Mouse (Mus musculus): ENCODE measurements around the gene 3110040N11Rik. TPM values are rescaled to one million over a fixed set of nuclear protein-coding genes. Genes with fewer than 3 reads are reported as not detected.

3110040N11Rik gene
- polyA plus RNA-seq, 1 experiment from 2014 or later: 58.4 TPM

DNA sequence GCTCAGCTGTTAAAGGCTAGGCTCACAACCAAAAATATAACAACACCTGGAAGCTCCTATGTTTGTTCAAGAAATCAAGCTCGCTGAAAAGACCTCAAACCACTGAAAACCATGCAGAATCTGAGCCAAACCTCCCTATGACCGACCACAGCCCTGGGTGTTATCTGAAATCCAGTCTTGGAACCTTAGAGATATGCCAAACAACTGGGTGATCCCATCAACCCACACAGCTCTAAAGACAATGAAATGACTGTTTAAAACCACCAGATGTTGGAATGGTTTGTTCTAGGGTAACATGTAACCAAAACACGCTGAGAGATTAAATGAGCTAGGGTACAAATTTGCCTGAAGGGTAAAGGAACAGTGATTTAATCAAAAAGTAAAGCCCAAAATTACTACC, 35.6 kb upstream of the 3110040N11Rik start:
- ATAC-seq (ENCODE audit: insufficient number of reproducible peaks, low FRiP score, low TSS enrichment, low read depth) (no peak), DNase-seq (ENCODE audit: low spot score) (no peak)
- Histone ChIP-seq H3K4me3 (ENCODE audit: low read depth, low read length) (no peak overlapping the region), H3K4me1 (ENCODE audit: control insufficient read depth, insufficient read depth, low read length) (0 out of 2 replicates have a peak, but pooled peaks cover 9% of the 10 kb centered on the region), H3K4me2 (ENCODE audit: low read depth, severe bottlenecking) (no peak overlapping the region), H3K27ac (replicated peaks; ENCODE audit: low read depth, low read length) (no peak overlapping the region), H3K9ac (ENCODE audit: low read length) (no peak overlapping the region), H3K9me3 (ENCODE audit: control insufficient read depth, low read length) (no peaks in the 10 kb centered on the region), H3K27me3 (ENCODE audit: control insufficient read depth, insufficient read depth, low read length) (no peaks in the 10 kb centered on the region), H3K36me3 (ENCODE audit: control insufficient read depth, insufficient read depth, low read length) (no peaks in the 10 kb centered on the region)
- WGBS: 80% methylated on average over 3 of the region's 3 CpGs

DNA sequence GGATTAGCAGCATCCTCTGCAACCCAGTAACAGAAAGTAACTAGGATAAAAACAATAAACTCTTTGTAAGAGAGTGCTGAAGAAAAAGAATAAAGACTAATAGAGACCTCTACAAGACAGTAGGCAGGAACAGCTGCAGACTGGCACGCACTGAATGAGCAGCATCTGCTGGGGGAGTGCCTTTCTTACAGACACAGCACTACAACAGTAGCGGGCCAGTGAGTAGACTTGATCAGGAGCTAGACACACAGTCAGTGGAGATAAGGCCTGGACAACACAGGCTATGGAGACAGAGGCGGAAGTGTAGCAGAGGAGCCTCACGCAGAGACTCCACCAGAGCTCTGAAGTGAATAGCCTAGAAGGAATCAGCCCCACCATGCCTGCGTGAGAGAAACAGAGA, 16.8 kb upstream of the 3110040N11Rik start:
- H3K27ac ChIP-seq (replicated peaks; ENCODE audit: low read depth, low read length): no peak overlapping the region

DNA sequence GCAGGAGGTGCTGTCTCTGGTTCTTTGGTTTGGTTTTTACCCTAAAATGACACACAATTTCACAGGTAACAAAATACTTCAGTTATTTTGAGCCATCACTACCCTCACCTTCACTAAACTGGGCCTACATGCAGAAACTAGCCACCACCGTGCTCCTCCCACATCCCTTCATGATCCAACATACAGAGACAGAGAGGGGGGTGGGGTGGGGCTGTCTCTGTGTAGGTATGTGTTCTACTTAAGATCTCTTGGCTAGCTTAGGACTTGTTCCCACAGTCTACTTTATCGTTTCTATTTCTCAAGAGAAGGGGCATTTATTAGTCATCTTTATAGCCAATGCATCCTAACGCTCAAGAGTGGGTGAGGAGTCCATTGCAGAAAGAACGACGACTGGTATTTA, 742 bp downstream of the 3110040N11Rik start:
- peak overlapping the region; percentile 96 for H3K27ac ChIP-seq (replicated peaks; ENCODE audit: low read depth, low read length)
- H3K4me1 ChIP-seq (ENCODE audit: control insufficient read depth, insufficient read depth, low read length): peaks cover 5% of the 10 kb centered on the region; the same call in 1 of the 2 replicates
- peak overlapping the region; percentile 64 for H3K4me3 ChIP-seq (ENCODE audit: low read depth, low read length)
- no peaks in the 10 kb centered on the region for H3K9me3 ChIP-seq (ENCODE audit: control insufficient read depth, low read length)
- no peaks in the 10 kb centered on the region for H3K27me3 ChIP-seq (ENCODE audit: control insufficient read depth, insufficient read depth, low read length)
- H3K36me3 ChIP-seq (ENCODE audit: control insufficient read depth, insufficient read depth, low read length): no peaks in the 10 kb centered on the region; the same call in 1 of the 2 replicates
- DNase-seq (ENCODE audit: low spot score) (peak; percentile 26), ATAC-seq (ENCODE audit: insufficient number of reproducible peaks, low FRiP score, low TSS enrichment, low read depth) (no peak)
- H3K4me2 ChIP-seq (ENCODE audit: low read depth, severe bottlenecking): peak overlapping the region; percentile 88
- WGBS: 8% methylated on average over 5 of the region's 5 CpGs
- H3K9ac ChIP-seq (ENCODE audit: low read length): peak overlapping the region; percentile 87

More for the DNA sequence above, 16.8 kb upstream of the 3110040N11Rik start:
- no peaks in the 10 kb centered on the region for H3K27me3 ChIP-seq (ENCODE audit: control insufficient read depth, insufficient read depth, low read length)
- no peaks in the 10 kb centered on the region for H3K9me3 ChIP-seq (ENCODE audit: control insufficient read depth, low read length)
- no peak overlapping the region for H3K4me2 ChIP-seq (ENCODE audit: low read depth, severe bottlenecking)
- no peak for ATAC-seq (ENCODE audit: insufficient number of reproducible peaks, low FRiP score, low TSS enrichment, low read depth)
- H3K36me3 ChIP-seq (ENCODE audit: control insufficient read depth, insufficient read depth, low read length): no peaks in the 10 kb centered on the region
- no peak overlapping the region for H3K9ac ChIP-seq (ENCODE audit: low read length)
- no peak overlapping the region for H3K4me3 ChIP-seq (ENCODE audit: low read depth, low read length)
- DNase-seq (ENCODE audit: low spot score): no peak
- 89% methylated on average over 5 of the region's 5 CpGs for WGBS
- no peaks in the 10 kb centered on the region for H3K4me1 ChIP-seq (ENCODE audit: control insufficient read depth, insufficient read depth, low read length)

DNA sequence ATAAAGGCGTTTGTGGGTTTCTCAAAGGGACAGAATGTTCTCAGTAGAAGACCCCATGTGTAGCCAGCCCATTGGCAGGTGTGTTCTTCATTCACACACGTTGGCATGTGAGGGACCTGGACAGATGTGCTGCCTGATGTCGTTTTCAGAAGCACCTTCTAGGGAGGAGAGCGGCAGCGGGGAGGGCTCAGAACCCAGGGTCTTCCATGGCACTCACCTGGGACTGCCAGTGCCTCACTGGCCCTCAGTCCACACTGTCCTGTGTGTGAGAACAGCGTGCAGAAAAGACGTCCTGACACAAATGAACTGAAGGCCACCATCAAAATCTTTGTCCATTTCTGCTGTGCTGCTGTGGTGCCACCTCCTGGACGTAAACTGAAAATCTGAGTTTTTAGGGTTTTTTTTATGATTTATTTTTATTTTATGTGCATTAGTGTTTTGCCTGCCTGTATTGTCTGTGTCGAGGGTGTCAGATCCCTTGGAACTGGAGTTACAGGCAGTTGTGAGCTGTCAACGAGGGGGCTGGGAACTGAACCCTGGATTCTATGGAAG, 11.5 kb downstream of the 3110040N11Rik start:
- Histone ChIP-seq H3K4me3 (ENCODE audit: low read depth, low read length) (no peak overlapping the region), H3K9ac (ENCODE audit: low read length) (no peak overlapping the region), H3K27ac (replicated peaks; ENCODE audit: low read depth, low read length) (no peak overlapping the region), H3K36me3 (ENCODE audit: control insufficient read depth, insufficient read depth, low read length) (peaks cover 11% of the 10 kb centered on the region), H3K4me1 (ENCODE audit: control insufficient read depth, insufficient read depth, low read length) (no peaks in the 10 kb centered on the region), H3K4me2 (ENCODE audit: low read depth, severe bottlenecking) (no peak overlapping the region), H3K27me3 (ENCODE audit: control insufficient read depth, insufficient read depth, low read length) (no peaks in the 10 kb centered on the region), H3K9me3 (ENCODE audit: control insufficient read depth, low read length) (no peaks in the 10 kb centered on the region; the same call in 1 of the 2 replicates)
- 78% methylated on average over 10 of the region's 10 CpGs for WGBS
- DNase-seq (ENCODE audit: low spot score) (no peak), ATAC-seq (ENCODE audit: insufficient number of reproducible peaks, low FRiP score, low TSS enrichment, low read depth) (no peak)

DNA sequence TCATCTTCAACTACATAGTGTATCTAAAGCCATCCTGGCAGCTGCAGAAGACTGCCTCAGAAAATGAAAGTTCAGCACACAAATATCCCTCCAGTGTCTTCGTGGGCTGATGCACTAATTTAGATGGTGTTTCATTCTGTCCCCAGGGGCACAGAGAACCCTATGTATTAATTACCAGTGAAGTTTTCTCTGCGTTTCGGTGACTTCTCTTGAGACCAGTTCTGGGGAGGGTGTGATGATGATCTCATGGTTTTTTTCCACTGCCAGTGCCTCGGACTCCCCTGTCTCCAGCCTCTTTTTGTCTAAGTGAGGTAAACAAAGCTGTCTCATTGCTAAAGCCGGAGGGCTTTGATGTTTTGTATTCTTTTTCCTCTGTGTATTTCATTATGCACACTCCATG, 14.0 kb downstream of the 3110040N11Rik start:
- no peak overlapping the region for H3K4me3 ChIP-seq (ENCODE audit: low read depth, low read length)
- H3K4me1 ChIP-seq (ENCODE audit: control insufficient read depth, insufficient read depth, low read length): no peaks in the 10 kb centered on the region
- ATAC-seq (ENCODE audit: insufficient number of reproducible peaks, low FRiP score, low TSS enrichment, low read depth) (no peak), DNase-seq (ENCODE audit: low spot score) (no peak)
- no peaks in the 10 kb centered on the region; the same call in 1 of the 2 replicates for H3K9me3 ChIP-seq (ENCODE audit: control insufficient read depth, low read length)
- no peak overlapping the region for H3K9ac ChIP-seq (ENCODE audit: low read length)
- H3K36me3 ChIP-seq (ENCODE audit: control insufficient read depth, insufficient read depth, low read length): peaks cover 2% of the 10 kb centered on the region; the same call in 1 of the 2 replicates
- 90% methylated on average over 5 of the region's 5 CpGs for WGBS
- H3K4me2 ChIP-seq (ENCODE audit: low read depth, severe bottlenecking): no peak overlapping the region
- H3K27me3 ChIP-seq (ENCODE audit: control insufficient read depth, insufficient read depth, low read length): no peaks in the 10 kb centered on the region
- H3K27ac ChIP-seq (replicated peaks; ENCODE audit: low read depth, low read length): no peak overlapping the region

DNA sequence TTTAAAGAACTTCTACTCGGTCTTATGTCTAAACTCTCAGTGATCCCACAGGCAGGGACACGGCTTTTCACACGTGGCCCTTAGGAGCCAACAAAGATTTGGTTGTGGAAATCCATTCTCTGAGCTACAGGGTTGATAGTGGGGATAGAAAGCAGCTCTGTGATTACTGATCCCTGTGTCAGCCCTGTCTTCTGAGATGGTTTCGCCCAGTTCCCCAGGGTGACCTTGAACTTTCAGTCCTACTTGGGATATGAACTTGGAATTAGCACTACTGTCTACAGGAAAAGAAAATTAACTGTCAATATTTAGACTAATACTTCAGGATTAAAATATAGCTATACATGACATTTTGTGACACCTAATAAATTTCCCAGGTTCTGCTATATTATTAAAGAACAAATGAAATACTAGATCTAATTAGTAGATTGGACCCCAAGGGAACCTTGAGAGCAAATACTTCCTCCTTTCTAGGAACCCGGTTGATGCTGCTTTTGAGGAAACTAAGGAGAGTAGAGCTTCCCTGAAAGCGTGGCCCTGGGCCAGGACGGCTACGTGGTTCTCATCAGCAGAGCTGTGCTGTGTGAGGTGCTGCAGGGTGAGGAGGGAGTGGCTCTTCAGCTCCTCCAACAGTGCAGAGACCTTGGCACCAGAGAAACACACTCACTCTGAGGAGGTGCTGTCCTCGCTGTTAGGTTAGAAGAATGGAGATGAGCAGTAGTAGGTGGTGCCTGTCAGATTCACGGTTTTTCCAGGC, 16.3 kb downstream of the 3110040N11Rik start:
- ATAC-seq (ENCODE audit: insufficient number of reproducible peaks, low FRiP score, low TSS enrichment, low read depth): no peak
- Histone ChIP-seq H3K4me2 (ENCODE audit: low read depth, severe bottlenecking) (no peak overlapping the region), H3K4me3 (ENCODE audit: low read depth, low read length) (no peak overlapping the region), H3K9me3 (ENCODE audit: control insufficient read depth, low read length) (no peaks in the 10 kb centered on the region), H3K27ac (replicated peaks; ENCODE audit: low read depth, low read length) (no peak overlapping the region), H3K4me1 (ENCODE audit: control insufficient read depth, insufficient read depth, low read length) (no peaks in the 10 kb centered on the region), H3K36me3 (ENCODE audit: control insufficient read depth, insufficient read depth, low read length) (no peaks in the 10 kb centered on the region), H3K27me3 (ENCODE audit: control insufficient read depth, insufficient read depth, low read length) (no peaks in the 10 kb centered on the region), H3K9ac (ENCODE audit: low read length) (no peak overlapping the region)
- 84% methylated on average over 10 of the region's 10 CpGs for WGBS
- no peak for DNase-seq (ENCODE audit: low spot score)

DNA sequence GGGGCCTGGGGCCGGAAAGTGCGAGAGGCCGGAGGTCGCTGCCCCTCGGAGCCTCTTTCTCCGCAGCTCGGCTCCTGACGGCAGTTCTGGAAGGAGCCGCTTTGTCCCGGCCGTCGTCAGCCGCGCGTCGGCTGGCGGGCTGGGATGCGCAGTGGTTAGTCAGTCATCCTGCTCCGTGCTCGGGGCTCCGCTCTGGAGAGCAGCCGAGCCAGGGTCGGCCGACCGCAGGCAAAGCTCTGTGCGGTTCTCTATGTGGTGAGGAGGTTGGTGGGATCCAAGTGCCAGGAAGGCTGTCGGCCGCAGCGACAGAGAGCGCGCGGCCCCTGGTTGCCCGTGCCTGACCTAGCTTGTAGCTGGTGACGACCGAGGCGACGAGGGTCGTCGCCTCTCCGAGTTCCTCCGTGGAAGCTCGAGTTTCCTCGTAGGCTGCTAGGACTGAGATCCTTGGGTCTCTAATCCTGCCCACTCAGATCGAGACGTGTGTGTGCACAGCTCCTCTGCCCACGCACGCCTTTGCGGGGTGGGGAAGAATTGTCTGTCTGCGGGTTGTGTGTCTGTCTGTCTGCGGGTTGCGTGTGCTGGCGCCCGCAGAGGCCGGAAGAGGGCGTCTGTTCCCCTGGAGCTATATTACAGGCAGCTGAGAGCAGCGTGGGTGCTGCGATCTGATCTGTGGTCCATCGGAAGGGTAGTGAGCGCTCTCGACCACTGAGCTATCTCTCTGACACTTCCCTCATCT, 26.0 kb downstream of the 3110040N11Rik start:
- Histone ChIP-seq H3K36me3 (ENCODE audit: control insufficient read depth, insufficient read depth, low read length) (no peaks in the 10 kb centered on the region), H3K4me3 (ENCODE audit: low read depth, low read length) (peak overlapping the region; percentile 76), H3K4me1 (ENCODE audit: control insufficient read depth, insufficient read depth, low read length) (0 out of 2 replicates have a peak, but pooled peaks cover 3% of the 10 kb centered on the region), H3K4me2 (ENCODE audit: low read depth, severe bottlenecking) (peak overlapping the region; percentile 96), H3K27me3 (ENCODE audit: control insufficient read depth, insufficient read depth, low read length) (no peaks in the 10 kb centered on the region), H3K27ac (replicated peaks; ENCODE audit: low read depth, low read length) (peak overlapping the region; percentile 77), H3K9ac (ENCODE audit: low read length) (peak overlapping the region; percentile 88), H3K9me3 (ENCODE audit: control insufficient read depth, low read length) (no peaks in the 10 kb centered on the region)
- 2% methylated on average over 60 of the region's 60 CpGs for WGBS
- DNase-seq (ENCODE audit: low spot score) (peak; percentile 51), ATAC-seq (ENCODE audit: insufficient number of reproducible peaks, low FRiP score, low TSS enrichment, low read depth) (peak; percentile 78)
